Mouse (Mus musculus): ENCODE results near the gene Pimreg. TPM values are rescaled to one million over a fixed set of nuclear protein-coding genes. Genes with fewer than 3 reads are reported as not detected.

Pimreg gene
- total and polyA plus RNA-seq, 3 experiments, result not detected

DNA sequence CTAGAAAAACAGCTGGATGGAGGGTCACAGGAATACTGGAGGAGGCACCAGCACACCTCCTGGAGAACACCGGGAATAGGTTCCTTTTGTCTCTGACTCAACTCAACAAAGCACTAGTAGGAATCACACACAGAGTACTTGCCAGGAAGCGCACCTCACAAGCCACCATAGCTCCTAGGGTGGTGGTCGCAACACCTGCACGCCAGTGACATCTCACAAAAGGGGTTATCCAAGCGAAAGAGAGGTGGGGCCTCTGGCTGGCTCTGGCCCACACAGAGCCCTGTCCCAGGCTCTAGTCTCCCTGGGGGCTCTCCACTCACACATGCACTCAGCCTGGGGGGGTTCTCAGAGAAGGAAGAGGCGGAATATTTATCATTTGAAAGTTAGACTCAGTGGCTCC is 6.9 kb downstream of the Pimreg start:
- Histone ChIP-seq H3K4me3 (ENCODE audit: low read depth, low read length) (no peak overlapping the region), H3K9me3 (replicated peaks) (peaks cover 80% of the 10 kb centered on the region), H3K36me3 (replicated peaks) (no peaks in the 10 kb centered on the region), H3K27me3 (ENCODE audit: insufficient read depth, low read length) (no peaks in the 10 kb centered on the region), H3K4me1 (ENCODE audit: insufficient read depth, low read depth, low read length) (no peaks in the 10 kb centered on the region)
- no peak for TF ChIP-seq CTCF (IDR thresholded peaks at IDR 0.05; ENCODE audit: low read depth, low read length)
- TF ChIP-seq POLR2AphosphoS5 (IDR thresholded peaks at IDR 0.05; ENCODE audit: insufficient replicate concordance, low read depth, low read length), result no peak
- no peak for TF ChIP-seq TAL1 (conservative IDR thresholded peaks at IDR 0.05; ENCODE audit: low read depth, low read length)
- TF ChIP-seq GATA2 (IDR thresholded peaks at IDR 0.05; ENCODE audit: borderline replicate concordance, low read depth, low read length), result no peak
- no peak for DNase-seq (ENCODE audit: low spot score)
- ATAC-seq (ENCODE audit: extremely low read depth, insufficient number of reproducible peaks, low FRiP score, poor library complexity, severe bottlenecking), result no peak

- DNase-seq (ENCODE audit: low spot score) (no peak), ATAC-seq (ENCODE audit: extremely low read depth, insufficient number of reproducible peaks, low FRiP score, poor library complexity, severe bottlenecking) (no peak)
- Histone ChIP-seq H3K4me3 (ENCODE audit: low read depth, low read length) (peak overlapping the region; percentile 2; the same call in 1 of the 2 replicates), H3K36me3 (replicated peaks) (no peaks in the 10 kb centered on the region), H3K27me3 (ENCODE audit: insufficient read depth, low read length) (no peaks in the 10 kb centered on the region), H3K9me3 (replicated peaks) (peaks cover 76% of the 10 kb centered on the region), H3K4me1 (ENCODE audit: insufficient read depth, low read depth, low read length) (no peaks in the 10 kb centered on the region)
- no peak for TF ChIP-seq GATA2 (IDR thresholded peaks at IDR 0.05; ENCODE audit: borderline replicate concordance, low read depth, low read length)
- TF ChIP-seq GATA1 (IDR thresholded peaks at IDR 0.05; ENCODE audit: borderline replicate concordance, low read length), result no peak
- TF ChIP-seq POLR2AphosphoS5 (IDR thresholded peaks at IDR 0.05; ENCODE audit: insufficient replicate concordance, low read depth, low read length), result no peak
- no peak for TF ChIP-seq TAL1 (conservative IDR thresholded peaks at IDR 0.05; ENCODE audit: low read depth, low read length)
Observed at GRCm38 (mm10) chr11:72049171-72049759, 7.4 kb downstream of the Pimreg start.

DNA sequence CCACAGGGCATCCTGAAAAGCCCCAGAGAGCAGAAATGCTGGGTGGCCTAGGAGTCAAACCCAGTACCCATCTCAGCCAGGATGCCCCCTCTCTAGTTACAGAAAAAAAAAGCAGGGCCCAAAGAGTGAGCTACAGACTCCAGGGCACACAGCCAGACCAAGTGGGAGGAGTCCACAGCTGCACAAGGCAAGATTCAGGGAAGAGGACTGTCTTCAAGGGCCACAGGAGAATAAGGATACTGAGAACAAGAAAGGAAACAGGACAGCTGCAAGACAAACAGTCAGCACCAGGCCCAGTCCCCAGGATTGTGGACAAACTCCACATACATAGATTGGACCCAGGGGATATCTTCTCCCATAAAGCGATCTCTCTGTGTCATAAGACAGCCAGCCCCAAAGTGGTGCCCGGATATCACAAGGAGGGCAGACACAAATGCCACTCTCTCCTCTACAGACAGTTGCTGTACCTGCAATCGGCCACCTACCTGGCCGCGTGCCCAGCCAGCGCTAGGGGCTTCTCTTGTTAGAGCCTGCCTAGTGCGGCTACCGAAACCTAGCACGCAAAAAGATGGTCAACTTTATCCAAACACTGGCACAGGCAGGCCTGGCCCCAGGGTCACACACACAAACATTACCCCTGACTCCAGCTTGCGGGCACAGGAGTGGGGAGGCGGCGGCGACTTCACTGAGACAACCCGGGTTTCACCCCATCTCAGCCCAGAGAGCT is 8.5 kb downstream of the Pimreg start:
- Histone ChIP-seq H3K9me3 (replicated peaks) (peaks cover 71% of the 10 kb centered on the region), H3K4me1 (ENCODE audit: insufficient read depth, low read depth, low read length) (no peaks in the 10 kb centered on the region), H3K36me3 (replicated peaks) (no peaks in the 10 kb centered on the region), H3K4me3 (ENCODE audit: low read depth, low read length) (no peak overlapping the region), H3K27me3 (ENCODE audit: insufficient read depth, low read length) (no peaks in the 10 kb centered on the region)
- ATAC-seq (ENCODE audit: extremely low read depth, insufficient number of reproducible peaks, low FRiP score, poor library complexity, severe bottlenecking) (no peak), DNase-seq (ENCODE audit: low spot score) (no peak)
- TF ChIP-seq POLR2AphosphoS5 (IDR thresholded peaks at IDR 0.05; ENCODE audit: insufficient replicate concordance, low read depth, low read length) (no peak), GATA1 (IDR thresholded peaks at IDR 0.05; ENCODE audit: borderline replicate concordance, low read length) (no peak), GATA2 (IDR thresholded peaks at IDR 0.05; ENCODE audit: borderline replicate concordance, low read depth, low read length) (no peak), TAL1 (conservative IDR thresholded peaks at IDR 0.05; ENCODE audit: low read depth, low read length) (no peak), CTCF (IDR thresholded peaks at IDR 0.05; ENCODE audit: low read depth, low read length) (no peak)

DNA sequence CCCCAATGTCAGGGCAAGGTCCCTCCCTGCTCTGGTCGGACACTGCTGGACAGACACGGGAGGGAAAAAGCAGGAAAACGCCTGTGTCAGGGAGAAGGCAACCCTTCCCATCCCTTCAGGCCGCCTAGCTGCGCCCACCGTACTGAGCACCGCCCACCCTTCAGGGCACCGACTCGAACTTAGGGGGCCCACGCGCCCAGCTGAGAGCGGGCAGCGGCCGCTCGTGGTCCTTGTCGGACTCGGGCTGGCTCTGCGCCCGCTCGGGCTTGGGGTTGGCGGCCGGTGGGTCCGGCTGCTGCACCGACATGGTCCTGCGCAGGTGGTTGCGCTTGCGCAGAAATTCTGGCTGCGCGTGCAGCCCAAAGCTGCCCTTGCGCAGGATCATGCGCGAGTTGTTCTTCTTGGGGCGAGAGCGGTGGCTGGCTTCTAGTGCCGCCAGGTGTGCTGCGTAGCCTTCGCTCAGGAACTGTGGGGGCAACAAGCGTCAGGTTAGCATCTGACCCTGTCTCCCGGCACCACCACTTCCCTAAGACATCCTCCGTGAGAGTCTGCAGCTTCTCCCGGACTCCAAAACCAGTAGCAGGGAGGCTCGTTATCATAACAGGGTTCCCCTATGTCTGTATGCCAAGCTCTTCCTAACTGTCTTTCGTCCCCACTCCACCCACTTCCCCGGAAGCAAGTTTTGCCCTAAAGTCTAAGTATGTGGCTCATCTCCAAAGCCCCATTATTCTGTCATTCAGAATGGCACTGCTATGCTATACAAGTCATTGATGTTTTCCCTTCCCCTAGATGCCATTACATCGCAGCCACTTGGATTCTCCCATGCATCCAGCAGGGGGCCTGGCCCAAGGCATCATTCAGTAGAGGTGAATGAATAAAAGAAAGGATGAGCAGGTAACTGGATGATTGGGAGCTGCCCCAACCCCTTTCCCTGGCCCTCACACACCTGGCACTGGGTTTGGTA is 9.3 kb downstream of the Pimreg start:
- no peaks in the 10 kb centered on the region for H3K4me1 ChIP-seq (ENCODE audit: insufficient read depth, low read depth, low read length)
- H3K9me3 ChIP-seq (replicated peaks), result peaks cover 67% of the 10 kb centered on the region
- ATAC-seq (ENCODE audit: extremely low read depth, insufficient number of reproducible peaks, low FRiP score, poor library complexity, severe bottlenecking) (no peak), DNase-seq (ENCODE audit: low spot score) (no peak)
- TF ChIP-seq GATA2 (IDR thresholded peaks at IDR 0.05; ENCODE audit: borderline replicate concordance, low read depth, low read length) (no peak), GATA1 (IDR thresholded peaks at IDR 0.05; ENCODE audit: borderline replicate concordance, low read length) (no peak), CTCF (IDR thresholded peaks at IDR 0.05; ENCODE audit: low read depth, low read length) (no peak), TAL1 (conservative IDR thresholded peaks at IDR 0.05; ENCODE audit: low read depth, low read length) (no peak), POLR2AphosphoS5 (IDR thresholded peaks at IDR 0.05; ENCODE audit: insufficient replicate concordance, low read depth, low read length) (no peak)
- H3K4me3 ChIP-seq (ENCODE audit: low read depth, low read length), result peak overlapping the region; percentile 21; the same call in 1 of the 2 replicates
- H3K27me3 ChIP-seq (ENCODE audit: insufficient read depth, low read length), result no peaks in the 10 kb centered on the region
- no peaks in the 10 kb centered on the region for H3K36me3 ChIP-seq (replicated peaks)

- no peak for DNase-seq (ENCODE audit: low spot score)
- peaks cover 70% of the 10 kb centered on the region for H3K9me3 ChIP-seq (replicated peaks)
- no peak overlapping the region for H3K4me3 ChIP-seq (ENCODE audit: low read depth, low read length)
- TF ChIP-seq POLR2AphosphoS5 (IDR thresholded peaks at IDR 0.05; ENCODE audit: insufficient replicate concordance, low read depth, low read length) (no peak), TAL1 (conservative IDR thresholded peaks at IDR 0.05; ENCODE audit: low read depth, low read length) (no peak), GATA1 (IDR thresholded peaks at IDR 0.05; ENCODE audit: borderline replicate concordance, low read length) (no peak), CTCF (IDR thresholded peaks at IDR 0.05; ENCODE audit: low read depth, low read length) (no peak)
- H3K4me1 ChIP-seq (ENCODE audit: insufficient read depth, low read depth, low read length), result no peaks in the 10 kb centered on the region
- H3K36me3 ChIP-seq (replicated peaks), result no peaks in the 10 kb centered on the region
- no peaks in the 10 kb centered on the region for H3K27me3 ChIP-seq (ENCODE audit: insufficient read depth, low read length)
- no peak for ATAC-seq (ENCODE audit: extremely low read depth, insufficient number of reproducible peaks, low FRiP score, poor library complexity, severe bottlenecking)
Observed at GRCm38 (mm10) chr11:72052221-72052620, 10.4 kb downstream of the Pimreg start.

DNA sequence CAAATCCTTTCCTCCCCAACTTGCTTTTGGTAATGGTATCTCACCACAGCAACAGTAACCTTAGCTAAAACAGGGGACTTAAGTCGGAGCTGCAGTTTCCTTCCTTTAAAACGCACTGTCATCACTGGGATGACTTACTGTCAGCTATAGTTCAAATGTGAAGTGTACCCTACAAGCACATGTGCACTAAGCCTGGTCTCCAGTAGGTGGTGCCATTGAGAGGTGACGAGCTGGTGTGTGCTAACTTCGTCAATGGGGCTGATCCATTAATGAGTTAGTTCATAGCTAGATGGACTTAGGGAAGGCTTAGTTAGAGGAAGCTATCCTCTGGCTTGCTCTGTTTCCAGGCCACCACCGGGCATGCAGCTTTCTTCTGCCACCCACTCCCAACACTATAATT is 10.8 kb downstream of the Pimreg start:
- TF ChIP-seq POLR2AphosphoS5 (IDR thresholded peaks at IDR 0.05; ENCODE audit: insufficient replicate concordance, low read depth, low read length) (no peak), TAL1 (conservative IDR thresholded peaks at IDR 0.05; ENCODE audit: low read depth, low read length) (no peak)
- Histone ChIP-seq H3K9me3 (replicated peaks) (peaks cover 74% of the 10 kb centered on the region), H3K27me3 (ENCODE audit: insufficient read depth, low read length) (no peaks in the 10 kb centered on the region), H3K36me3 (replicated peaks) (no peaks in the 10 kb centered on the region), H3K4me1 (ENCODE audit: insufficient read depth, low read depth, low read length) (no peaks in the 10 kb centered on the region), H3K4me3 (ENCODE audit: low read depth, low read length) (no peak overlapping the region)
- ATAC-seq (ENCODE audit: extremely low read depth, insufficient number of reproducible peaks, low FRiP score, poor library complexity, severe bottlenecking) (no peak), DNase-seq (ENCODE audit: low spot score) (no peak)

Measured in G1E (cell line).